Mouse (Mus musculus) G1E (cell line): ENCODE results near the gene Actl10. TPM values are rescaled to one million over a fixed set of nuclear protein-coding genes. Genes with fewer than 3 reads are reported as not detected.

ENCODE experiments used
- ATAC-seq: 2 replicates; pipeline ENCODE4 v1.8.0; 2016; ENCODE audit warnings: mild to moderate bottlenecking; ENCODE audit not compliant: insufficient number of reproducible peaks, poor library complexity, low FRiP score, severe bottlenecking; ENCODE audit errors: extremely low read depth
- DNase-seq: peaks from one replicate; pipeline ENCODE4 v3.0.0; 2012; ENCODE audit warnings: low spot score
- H3K27me3 ChIP-seq: 2 replicates; pipeline ENCODE4 v1.6.1; 2012; ENCODE audit warnings: mild to moderate bottlenecking, low read length, inconsistent platforms; ENCODE audit not compliant: insufficient read depth
- H3K36me3 ChIP-seq: replicated peaks from 2 replicates; pipeline ENCODE3; 2012; ENCODE audit warnings: mild to moderate bottlenecking, inconsistent platforms
- H3K4me1 ChIP-seq: 2 replicates; pipeline ENCODE4 v1.6.1; 2012; ENCODE audit warnings: low read depth, low read length, inconsistent platforms, mixed read lengths; ENCODE audit not compliant: insufficient read depth
- H3K4me3 ChIP-seq: 2 replicates; pipeline ENCODE4 v1.5.1; 2012; ENCODE audit warnings: low read depth, mild to moderate bottlenecking, inconsistent platforms, low read length, moderate library complexity, mixed read lengths
- H3K9me3 ChIP-seq: replicated peaks from 2 replicates; pipeline ENCODE4 v1.6.1; 2012; ENCODE audit warnings: inconsistent platforms
- CTCF ChIP-seq: IDR thresholded peaks from 2 replicates; pipeline ENCODE4 v1.5.1; 2012; ENCODE audit warnings: low read depth, low read length, inconsistent platforms, mixed read lengths
- GATA1 ChIP-seq: IDR thresholded peaks from 2 replicates; pipeline ENCODE4 v1.6.1; 2012; ENCODE audit warnings: borderline replicate concordance, low read length, inconsistent platforms, mixed read lengths
- GATA2 ChIP-seq: IDR thresholded peaks from 2 replicates; pipeline ENCODE4 v1.6.1; 2012; ENCODE audit warnings: low read depth, low read length, inconsistent platforms, borderline replicate concordance
- POLR2AphosphoS5 ChIP-seq: IDR thresholded peaks from 2 replicates; pipeline ENCODE4 v1.6.1; 2012; ENCODE audit warnings: low read depth, low read length, inconsistent platforms; ENCODE audit not compliant: insufficient replicate concordance
- TAL1 ChIP-seq: conservative IDR thresholded peaks from 2 replicates; pipeline ENCODE4 v1.6.1; 2012; ENCODE audit warnings: low read depth, low read length, inconsistent platforms, mixed read lengths
- polyA plus RNA-seq: library from polyadenylated mRNA; stranded (reverse); fragments of >175 nt; gene quantifications from 2 replicates; pipeline ENCODE4 v1.2.3, GENCODE M21; 2012
- total RNA-seq, 2 experiments: library from RNA; stranded (forward) in 1 of 2; stranded (reverse) in 1 of 2; fragments of 200-1000 nt in 1 of 2; fragments of >200 nt in 1 of 2; fragmentation: Nextera tagmentation in 1 of 2; gene quantifications; 2 replicates each; pipeline ENCODE4 v1.2.3; 2014 to 2017

Gene Actl10
- total and polyA plus RNA-seq, 3 experiments, result 0.22 to 0.53 TPM; not detected in 1

DNA sequence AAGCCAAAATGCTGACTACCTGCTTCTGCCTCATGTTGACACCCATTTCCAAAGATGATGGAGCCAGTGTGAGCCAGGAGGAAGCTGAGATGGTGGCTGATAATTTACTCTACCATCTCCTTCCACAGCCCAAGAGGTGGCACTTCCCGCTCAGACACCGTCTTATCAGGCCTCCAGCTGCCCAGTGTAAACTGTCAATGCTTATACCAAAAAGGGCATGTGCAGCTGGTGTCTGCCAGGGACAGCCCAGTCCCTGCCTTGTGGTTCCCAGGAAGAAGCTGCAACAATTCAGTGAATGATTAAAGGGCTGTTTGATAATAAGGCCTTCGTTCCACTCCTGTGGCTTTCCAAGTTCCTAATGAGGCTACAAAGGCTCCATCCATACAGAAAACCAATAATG, 12.9 kb upstream of the Actl10 start:
- Histone ChIP-seq H3K27me3 (no peaks in the 10 kb centered on the region), H3K36me3 (peaks cover 91% of the 10 kb centered on the region), H3K4me3 (no peak overlapping the region), H3K4me1 (peaks cover 27% of the 10 kb centered on the region), H3K9me3 (no peaks in the 10 kb centered on the region)
- DNase-seq (peak; percentile 18), ATAC-seq (peak; percentile 28; the same call in 1 of the 2 replicates)
- TF ChIP-seq TAL1 (no peak), CTCF (no peak), POLR2AphosphoS5 (no peak), GATA2 (no peak), GATA1 (no peak)

DNA sequence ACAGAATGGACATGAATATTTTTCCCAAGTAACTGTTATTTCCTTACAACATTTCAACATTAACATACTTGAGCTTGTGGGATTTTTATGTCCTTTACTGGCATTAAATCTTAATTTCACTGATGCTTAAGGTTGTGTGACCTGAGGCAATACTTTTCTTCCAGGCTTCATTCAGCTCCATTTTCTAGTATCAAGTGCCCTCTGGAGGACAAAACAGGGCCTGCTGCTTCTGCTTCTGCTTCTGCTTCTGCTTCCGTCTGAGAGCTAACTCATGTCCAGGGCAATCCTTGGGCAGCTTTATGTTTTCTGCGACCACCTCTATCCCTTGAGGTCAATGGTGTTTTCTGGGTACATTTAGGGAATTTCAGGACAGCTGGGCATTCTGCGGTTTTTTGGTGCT, 11.9 kb upstream of the Actl10 start:
- no peaks in the 10 kb centered on the region for H3K27me3 ChIP-seq
- peaks cover 26% of the 10 kb centered on the region for H3K4me1 ChIP-seq
- H3K36me3 ChIP-seq, result peaks cover 93% of the 10 kb centered on the region
- no peak for DNase-seq
- TF ChIP-seq GATA1 (no peak), CTCF (peak; percentile 37)
- H3K9me3 ChIP-seq, result no peaks in the 10 kb centered on the region
- ATAC-seq, result no peak
- H3K4me3 ChIP-seq, result no peak overlapping the region

DNA sequence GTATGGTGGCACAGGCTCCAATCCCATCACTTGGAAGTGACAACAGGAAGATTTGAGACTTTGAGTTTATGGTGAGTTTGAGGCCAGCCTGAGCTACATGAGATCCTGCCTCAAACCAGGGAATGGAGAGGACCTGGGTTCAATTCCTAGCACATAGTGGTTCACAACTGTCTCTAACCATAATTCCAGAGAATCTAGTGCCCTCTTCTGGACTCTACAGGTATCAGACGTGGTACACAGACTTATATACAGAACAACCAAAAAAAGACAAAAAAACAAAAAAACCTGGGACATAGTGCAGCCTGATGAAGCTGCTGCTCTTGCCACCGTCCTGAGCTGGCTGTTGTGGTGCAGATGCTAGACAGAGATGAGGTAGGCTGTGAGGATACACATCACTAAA, 9.9 kb upstream of the Actl10 start:
- no peaks in the 10 kb centered on the region for H3K9me3 ChIP-seq
- H3K27me3 ChIP-seq, result no peaks in the 10 kb centered on the region
- no peak overlapping the region for H3K4me3 ChIP-seq
- DNase-seq (no peak), ATAC-seq (no peak)
- peaks cover 25% of the 10 kb centered on the region for H3K4me1 ChIP-seq
- no peak for TF ChIP-seq GATA1
- TF ChIP-seq TAL1, result no peak
- TF ChIP-seq POLR2AphosphoS5, result no peak
- TF ChIP-seq CTCF, result no peak
- TF ChIP-seq GATA2, result no peak
- peaks cover 94% of the 10 kb centered on the region for H3K36me3 ChIP-seq

- TF ChIP-seq TAL1 (no peak), GATA1 (no peak), GATA2 (no peak), CTCF (no peak), POLR2AphosphoS5 (no peak)
- no peak for ATAC-seq
- H3K27me3 ChIP-seq, result no peaks in the 10 kb centered on the region
- H3K4me1 ChIP-seq, result peaks cover 14% of the 10 kb centered on the region
- H3K9me3 ChIP-seq, result no peaks in the 10 kb centered on the region
- no peak for DNase-seq
- H3K4me3 ChIP-seq, result no peak overlapping the region
- H3K36me3 ChIP-seq, result peaks cover 87% of the 10 kb centered on the region
Observed at GRCm38 (mm10) chr2:154543567-154544347, 7.8 kb upstream of the Actl10 start.

GRCm38 (mm10) chr2:154546711-154547110, 4.9 kb upstream of the Actl10 start, which contains the start of gene 1700003F12Rik:
Gene 1700003F12Rik, plus strand, starts transcription at chr2:154547085.
- Histone ChIP-seq H3K27me3 (no peaks in the 10 kb centered on the region), H3K4me3 (no peak within 1 kb of the TSS), H3K9me3 (0 out of 2 replicates have a peak, but pooled peaks cover 3% of the 10 kb centered on the region), H3K4me1 (peaks cover 7% of the 10 kb centered on the region), H3K36me3 (peaks cover 88% of the 10 kb centered on the region)
- ATAC-seq (no peak), DNase-seq (no peak)
- TF ChIP-seq POLR2AphosphoS5 (0 out of 2 replicates have a peak, but pooled peaks have one; percentile 16), GATA1 (no peak)

DNA sequence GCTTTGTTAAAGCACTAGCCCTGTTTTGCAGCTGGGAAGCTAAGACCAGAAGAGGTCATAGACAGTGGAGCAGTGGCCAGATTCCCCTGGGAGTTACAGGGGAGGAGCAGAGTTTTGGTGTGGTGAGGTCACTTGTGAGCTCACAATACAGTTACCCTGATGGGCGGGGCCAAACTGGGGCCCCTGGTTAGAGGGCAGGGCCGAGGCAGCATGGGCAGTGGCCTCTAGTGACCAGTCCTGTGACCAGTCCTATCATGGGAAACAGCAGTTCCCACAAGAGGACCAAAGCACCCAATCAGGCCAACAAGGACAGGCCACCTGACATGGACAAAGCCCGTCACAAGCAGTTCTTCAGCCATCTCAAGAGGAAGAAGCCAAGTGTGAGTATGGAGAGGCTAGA, 2.9 kb upstream of the Actl10 start:
- Histone ChIP-seq H3K4me1 (peaks cover 13% of the 10 kb centered on the region), H3K4me3 (no peak overlapping the region), H3K27me3 (no peaks in the 10 kb centered on the region; the same call in 1 of the 2 replicates), H3K36me3 (peaks cover 91% of the 10 kb centered on the region), H3K9me3 (peaks cover 9% of the 10 kb centered on the region)
- no peak for DNase-seq
- TF ChIP-seq GATA2, result no peak
- no peak for TF ChIP-seq GATA1
- TF ChIP-seq POLR2AphosphoS5, result no peak
- TF ChIP-seq CTCF, result no peak
- TF ChIP-seq TAL1, result no peak
- no peak for ATAC-seq
